Comparison of ENCODE assay signal across 8 mouse cellular contexts in the genomic region with DNA sequence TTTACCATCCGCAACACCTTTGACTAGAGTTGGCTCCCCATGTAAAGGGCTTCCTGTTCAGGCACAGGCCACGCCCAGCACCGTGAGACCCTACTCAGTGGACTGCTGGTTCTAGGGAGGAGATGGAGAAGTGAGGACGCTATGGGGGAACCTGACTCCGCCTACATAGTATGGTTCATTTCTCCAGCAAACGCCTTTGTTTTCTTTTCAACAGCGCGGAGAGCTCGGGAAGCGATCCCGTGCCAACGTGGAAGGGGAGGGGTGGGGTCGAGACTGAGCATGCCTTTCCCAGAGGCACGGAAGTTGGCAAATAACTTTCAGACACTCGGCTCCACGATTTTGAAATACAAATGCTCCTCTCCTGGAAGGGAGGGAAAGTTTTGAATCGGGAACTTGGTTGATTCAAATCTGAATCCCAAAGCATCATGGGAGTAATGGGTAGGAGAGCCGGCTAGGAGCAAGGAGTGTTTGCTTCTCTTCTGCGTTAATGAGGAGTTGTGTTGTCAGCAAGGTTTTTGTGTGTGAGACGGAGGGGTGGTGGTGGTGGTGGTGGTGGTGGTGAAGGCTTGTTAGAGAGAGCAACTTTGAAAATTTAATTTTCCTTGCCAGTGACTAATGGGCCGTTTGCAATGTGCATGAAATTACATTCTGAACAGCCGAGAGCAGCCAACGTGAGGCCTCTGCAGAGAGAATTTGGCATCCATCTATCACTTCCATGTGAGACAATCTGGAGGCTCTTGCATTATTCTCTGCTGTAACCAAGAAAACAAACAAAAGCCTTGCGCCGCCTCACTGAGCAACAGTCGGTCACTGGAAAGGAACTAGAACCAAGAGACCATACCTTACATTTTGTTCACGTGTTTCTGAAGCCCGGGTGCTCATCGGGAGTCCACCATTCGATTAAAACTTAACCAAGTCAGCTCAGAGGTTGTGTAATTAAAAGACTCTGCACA.
DNase-seq lines count a peak whose midpoint lies in the region; ATAC-seq and TF ChIP-seq lines count a peak whose summit lies in the region.

No protein-coding gene starts in this region.

- H3K4me3 ChIP-seq in lung, embryonic 14.5 days (ENCODE audit: low read depth, low read length) = peak overlapping the region; percentile 34
- peak overlapping the region; percentile 32 for H3K4me3 ChIP-seq in neural tube, embryonic 14.5 days (ENCODE audit: low read depth, low read length)

- peak overlapping the region; percentile 46 for H3K9ac ChIP-seq in lung, embryonic 14.5 days
- H3K9ac ChIP-seq in neural tube, embryonic 14.5 days (replicated peaks; ENCODE audit: low read depth, low read length) = peak overlapping the region; percentile 7; the same call in 1 of the 2 replicates

- peak overlapping the region; percentile 86 for H3K27ac ChIP-seq in lung, embryonic 14.5 days (ENCODE audit: low read depth)
- H3K27ac ChIP-seq in neural tube, embryonic 14.5 days (ENCODE audit: low read depth, low read length) = peak overlapping the region; percentile 49

- WGBS in lung, embryonic 14.5 days = 15% methylated on average over 30 of the region's 30 CpGs
- 14% methylated on average over 30 of the region's 30 CpGs for WGBS in neural tube, embryonic 14.5 days

- no peaks in the 10 kb centered on the region for H3K36me3 ChIP-seq in lung, embryonic 14.5 days (ENCODE audit: insufficient read depth)
- no peaks in the 10 kb centered on the region for H3K36me3 ChIP-seq in neural tube, embryonic 14.5 days (ENCODE audit: control insufficient read depth, insufficient read depth, low read length)

- ATAC-seq in common myeloid progenitor, adult 5-6 weeks (replicated peaks; ENCODE audit: low read depth, poor library complexity, severe bottlenecking) = peak; percentile 80
- ATAC-seq in lung, embryonic 14.5 days (ENCODE audit: insufficient read depth) = peak; percentile 88
- peak; percentile 80 for ATAC-seq in neural tube, embryonic 14.5 days (ENCODE audit: low read depth)

- H3K4me1 ChIP-seq in lung, embryonic 14.5 days (ENCODE audit: insufficient read depth) = no peaks in the 10 kb centered on the region
- H3K4me1 ChIP-seq in neural tube, embryonic 14.5 days (ENCODE audit: control insufficient read depth, insufficient read depth, low read length) = peaks cover 6% of the 10 kb centered on the region; the same call in 1 of the 2 replicates

- H3K4me2 ChIP-seq in lung, embryonic 14.5 days = peak overlapping the region; percentile 60
- H3K4me2 ChIP-seq in neural tube, embryonic 14.5 days (ENCODE audit: low read depth, low read length) = peak overlapping the region; percentile 59

- no peaks in the 10 kb centered on the region for H3K9me3 ChIP-seq in lung, embryonic 14.5 days (ENCODE audit: low read depth, low read length)
- H3K9me3 ChIP-seq in neural tube, embryonic 14.5 days (ENCODE audit: control insufficient read depth, low read length) = no peaks in the 10 kb centered on the region

- no peak for TF ChIP-seq CTCF in lung, embryonic 14.5 days (IDR thresholded peaks at IDR 0.05; ENCODE audit: low read depth)

- no peaks in the 10 kb centered on the region for H3K27me3 ChIP-seq in lung, embryonic 14.5 days (ENCODE audit: insufficient read depth, low read length)
- H3K27me3 ChIP-seq in neural tube, embryonic 14.5 days (ENCODE audit: control insufficient read depth, insufficient read depth, low read length) = no peaks in the 10 kb centered on the region

- DNase-seq in cerebellum, adult 9-10 months = peak; percentile 58
- DNase-seq in cerebellum, adult 8-10 months = no peak
- peak; percentile 75 for DNase-seq in heart, adult 8-10 months (ENCODE audit: low spot score)
- DNase-seq in kidney, adult 18-20 months = peak; percentile 63
- DNase-seq in lung, embryonic 14.5 days = peak; percentile 79
- peak; percentile 83 for DNase-seq in thymus, postnatal 4 days
